Mouse (Mus musculus) c-Kit-negative CD71-positive TER-119-positive erythroid progenitor cells, embryonic 14.5 days (primary cell): ENCODE data around the gene Sod1.

Source experiments
- DNase-seq: peaks from one replicate; pipeline ENCODE4 v3.0.0-alpha.2; 2013; ENCODE audit warnings: low read depth, low spot score

Gene Sod1

GRCm38 (mm10) chr16:90220026-90220891, at the start of gene Sod1:
Gene Sod1, plus strand, starts transcription at chr16:90220754.
- peak; percentile 93 for DNase-seq

GRCm38 (mm10) chr16:90171416-90171815, 49.1 kb upstream of the Sod1 start:
- DNase-seq: no peak

GRCm38 (mm10) chr16:90176472-90176871, 44.1 kb upstream of the Sod1 start:
- DNase-seq: no peak

DNA sequence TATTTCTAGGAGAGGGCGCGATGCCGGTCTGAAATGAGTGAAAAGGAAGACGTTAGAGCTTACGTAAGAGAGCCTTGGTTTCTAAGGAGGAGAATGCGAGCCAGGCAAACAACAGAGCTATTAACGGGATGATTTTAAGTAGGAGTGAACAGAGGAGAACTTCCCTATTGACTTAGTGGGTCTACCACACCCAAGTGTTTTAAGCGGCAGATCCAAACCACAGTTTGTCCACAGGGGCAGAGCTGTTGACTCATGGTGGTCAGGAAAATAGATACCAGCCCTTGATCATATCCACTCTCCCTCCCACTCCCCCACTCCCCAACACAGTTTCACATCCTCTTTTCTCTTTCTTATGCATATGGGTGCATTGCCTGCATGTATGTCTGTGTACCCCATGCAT, 43.1 kb upstream of the Sod1 start:
- DNase-seq: no peak

- DNase-seq: no peak
These were observed 42.1 kb upstream of the Sod1 start for GRCm38 (mm10) chr16:90178404-90178803.

DNA sequence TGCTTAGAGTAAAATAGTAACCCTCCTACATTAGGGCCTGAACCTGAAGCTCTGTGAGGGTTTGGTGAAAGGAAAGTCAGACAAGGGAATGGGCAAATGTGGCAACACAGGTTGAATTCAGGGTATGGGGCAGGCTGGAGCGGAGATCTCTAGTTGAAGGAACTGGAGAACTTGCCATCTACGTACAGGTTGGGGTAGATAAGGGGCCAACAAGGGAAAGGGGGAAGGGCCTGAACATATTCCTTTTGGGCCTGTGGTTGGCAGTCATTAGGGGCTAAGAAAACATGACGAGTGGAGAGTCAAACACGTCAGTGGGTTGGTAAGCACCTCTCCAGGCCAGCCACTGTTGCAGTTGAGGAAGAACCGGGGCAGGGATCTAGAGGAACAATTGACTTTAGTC, 40.7 kb upstream of the Sod1 start:
- DNase-seq: no peak

DNA sequence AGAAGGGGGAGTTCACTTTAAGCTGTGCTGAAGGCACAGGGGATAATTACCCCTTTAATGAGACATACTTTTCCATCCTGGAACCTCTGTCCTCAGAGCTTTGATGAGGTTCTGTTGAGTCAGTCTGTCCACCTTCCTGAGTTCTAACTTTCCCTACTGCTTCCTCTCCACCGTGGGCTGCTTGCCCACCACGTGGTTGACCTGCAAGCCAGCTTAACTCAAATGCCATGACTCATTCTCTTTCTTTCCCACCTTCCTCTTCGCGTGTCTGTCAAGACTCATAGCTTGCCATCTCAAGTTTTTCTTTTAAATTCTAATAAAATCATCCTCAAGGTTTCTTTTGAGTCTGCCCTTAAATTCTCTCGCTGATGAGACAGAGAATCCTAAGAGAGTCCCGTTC, 39.6 kb upstream of the Sod1 start:
- DNase-seq: no peak

DNA sequence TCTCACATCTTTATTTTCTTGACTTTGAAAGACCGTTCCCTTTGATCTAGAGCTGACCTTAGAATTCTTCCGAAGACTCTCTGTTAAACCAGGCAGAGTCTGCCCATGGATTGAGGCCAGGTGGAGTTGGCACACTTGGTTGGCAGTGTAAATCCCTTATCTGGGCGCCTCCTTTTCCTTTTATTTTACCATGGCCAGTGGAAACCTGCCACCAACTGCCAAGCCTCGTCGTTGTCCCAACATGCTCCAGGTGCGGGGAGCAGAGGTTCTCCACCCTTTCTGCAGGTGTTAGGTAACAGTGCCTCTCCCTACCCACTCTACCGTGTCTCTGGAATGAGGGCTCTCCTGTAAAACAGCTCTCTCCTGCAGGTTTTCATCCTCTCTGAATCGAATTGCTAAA, 38.9 kb upstream of the Sod1 start:
- no peak for DNase-seq

DNA sequence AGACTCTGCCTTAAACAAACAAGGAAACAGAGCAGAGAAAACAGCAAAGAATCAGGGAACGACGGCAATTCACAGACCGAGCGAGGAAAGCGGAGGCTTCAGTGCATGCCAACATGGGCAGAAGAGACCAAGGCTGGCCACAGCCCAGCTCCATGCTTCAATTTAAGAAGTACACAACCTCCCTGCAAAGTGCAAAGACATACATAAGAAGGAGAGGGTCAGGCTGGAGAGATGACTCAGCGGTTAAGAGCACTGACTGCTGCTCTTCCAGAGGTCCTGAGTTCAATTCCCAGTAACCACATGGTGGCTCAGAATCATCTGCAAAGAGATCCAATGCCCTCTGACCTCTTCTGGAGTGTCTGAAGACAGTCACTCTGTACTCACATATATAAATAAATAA, 36.4 kb upstream of the Sod1 start:
- DNase-seq: no peak

DNA sequence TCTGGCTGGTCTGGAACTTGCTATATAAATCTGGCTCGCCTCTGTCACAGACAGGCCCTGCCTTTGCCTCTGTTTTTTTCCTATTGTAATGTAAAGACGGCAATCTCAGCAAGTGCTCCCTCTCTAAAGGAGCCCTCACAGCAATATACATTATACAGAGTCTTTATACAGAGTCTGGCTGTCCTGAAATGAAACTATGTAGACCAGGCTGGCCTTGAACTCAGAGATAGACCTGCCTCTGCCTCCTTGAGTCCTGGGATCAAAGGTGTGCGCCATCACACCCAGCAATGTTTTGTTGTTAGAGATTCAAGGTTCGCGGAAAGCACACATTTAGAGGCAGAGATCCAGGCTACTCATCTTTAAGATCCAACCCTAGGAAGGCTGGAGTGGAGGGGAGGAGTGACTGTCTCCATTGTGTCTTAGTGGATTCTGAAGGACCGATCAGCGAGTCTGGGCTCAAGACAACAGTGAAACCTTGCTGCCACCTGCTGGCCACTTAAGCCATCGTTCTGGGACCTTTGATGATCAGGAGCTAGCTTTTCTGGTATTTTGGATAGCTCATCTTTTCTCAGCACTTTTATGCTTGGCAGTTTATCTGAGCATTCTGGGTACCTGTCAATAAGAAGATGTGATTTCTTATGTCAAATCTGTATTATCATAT, 34.5 kb upstream of the Sod1 start:
- DNase-seq: peak; percentile 44

DNA sequence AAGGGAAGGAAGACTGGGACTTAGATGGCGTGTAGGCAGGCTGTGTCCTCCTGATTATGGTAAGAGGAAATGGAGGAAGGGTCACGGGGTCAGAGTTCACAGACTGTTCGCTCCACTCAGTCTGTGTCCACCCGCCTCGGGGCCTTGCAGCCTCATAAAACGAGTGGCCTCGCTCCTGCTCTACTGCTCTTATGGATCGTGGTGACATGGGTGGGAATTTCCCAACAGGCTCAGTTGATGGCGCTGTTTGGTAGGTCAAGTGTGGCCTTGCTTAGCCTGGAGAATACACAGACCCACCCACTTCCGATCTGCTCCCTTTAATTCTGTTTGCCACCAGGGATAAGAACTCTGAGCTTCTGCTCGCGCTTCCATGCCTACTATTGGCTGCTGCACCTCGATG, 33.1 kb upstream of the Sod1 start:
- peak; percentile 22 for DNase-seq

DNA sequence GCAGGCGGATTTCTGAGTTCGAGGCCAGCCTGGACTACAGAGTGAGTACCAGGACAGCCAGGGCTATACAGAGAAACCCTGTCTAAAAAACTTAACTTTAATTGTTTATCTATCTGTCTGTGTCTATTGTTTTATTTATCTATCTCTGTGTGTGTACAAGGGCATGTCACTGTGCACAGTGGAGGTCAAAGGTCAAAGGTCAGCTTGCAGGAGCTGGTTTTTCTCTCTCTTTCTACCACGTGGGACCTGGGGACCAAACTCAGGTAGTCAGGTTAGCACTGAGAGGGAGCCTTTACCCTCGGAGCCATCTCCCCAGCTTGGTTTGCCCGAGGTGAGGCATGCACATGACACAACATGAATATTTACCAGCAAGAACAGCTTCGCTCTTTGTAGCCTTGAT, 29.3 kb upstream of the Sod1 start:
- no peak for DNase-seq

DNA sequence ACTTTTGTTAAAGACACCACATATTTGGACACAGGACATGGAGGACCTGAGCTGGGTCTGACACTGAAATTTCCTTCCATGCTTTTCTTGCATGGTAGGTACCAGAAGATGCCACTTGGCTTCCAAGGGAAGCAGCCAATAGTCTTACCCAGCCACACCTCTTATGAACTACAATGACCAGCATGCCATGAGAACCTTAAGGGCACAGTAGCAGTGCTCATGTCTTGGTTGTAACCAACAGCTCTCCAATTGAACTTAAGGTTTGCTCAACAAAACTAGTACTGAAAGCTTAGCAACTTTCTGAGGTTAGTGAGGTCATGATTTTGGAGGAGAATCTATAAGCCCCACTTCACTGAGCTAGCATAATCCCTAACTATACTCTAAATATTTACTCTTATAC, 26.8 kb upstream of the Sod1 start:
- DNase-seq: no peak

DNA sequence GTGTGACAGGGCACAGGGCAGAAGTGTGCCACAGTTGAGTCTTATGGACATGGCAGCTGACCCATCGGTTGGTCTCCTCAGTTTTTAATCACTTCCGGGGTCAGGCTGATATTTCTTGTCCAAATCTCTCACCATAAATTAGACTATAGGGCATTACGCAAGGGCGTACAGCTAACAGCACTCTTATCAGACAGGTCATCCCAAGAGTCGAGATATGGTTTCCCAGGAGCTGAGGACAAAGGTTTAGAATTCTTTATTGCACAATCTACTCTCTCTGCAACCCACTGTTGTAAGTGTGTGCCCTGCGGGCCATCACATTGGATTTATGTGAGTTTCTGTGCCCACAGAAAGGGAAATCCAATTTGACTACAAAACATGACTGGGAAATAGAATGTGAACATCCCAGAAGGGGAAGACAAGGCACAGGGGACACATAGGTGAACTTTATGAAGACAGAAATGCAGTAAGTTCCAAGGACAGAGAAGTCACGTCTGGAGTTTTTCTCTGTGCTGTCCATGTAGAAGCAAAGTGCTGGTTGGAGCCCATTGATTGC, 23.8 kb upstream of the Sod1 start:
- no peak for DNase-seq

DNA sequence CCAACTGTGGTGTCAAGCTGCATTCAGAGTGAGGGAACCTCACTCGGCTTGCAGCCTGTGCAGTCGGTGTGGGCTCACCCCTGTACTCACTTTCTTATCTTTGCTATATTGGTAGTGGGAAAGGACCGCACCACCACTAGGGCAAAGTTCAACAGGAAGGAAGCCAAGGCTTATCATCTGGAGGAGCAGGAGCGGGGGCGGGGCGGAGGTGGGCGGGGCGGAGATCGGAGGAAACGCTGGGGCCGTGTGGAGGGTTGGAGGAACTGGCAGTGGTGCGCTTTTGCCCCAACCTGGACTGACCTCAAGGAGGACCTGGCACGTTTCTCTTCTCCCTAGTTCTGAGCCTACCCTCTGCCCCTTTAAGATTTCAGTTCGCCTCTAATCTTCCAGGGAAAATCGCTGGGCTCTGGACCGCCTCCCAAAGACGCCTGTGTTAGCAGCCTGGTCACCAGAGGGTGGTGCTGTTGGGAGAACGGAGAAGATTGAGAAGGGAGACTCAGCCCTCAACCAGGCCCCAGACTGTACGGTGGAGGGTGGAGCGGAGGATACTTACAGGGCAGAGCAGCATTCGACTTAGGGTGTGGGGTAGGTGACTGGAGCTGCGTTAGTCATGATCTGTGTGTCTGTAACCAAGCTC, 23.1 kb upstream of the Sod1 start:
- peak; percentile 85 for DNase-seq

DNA sequence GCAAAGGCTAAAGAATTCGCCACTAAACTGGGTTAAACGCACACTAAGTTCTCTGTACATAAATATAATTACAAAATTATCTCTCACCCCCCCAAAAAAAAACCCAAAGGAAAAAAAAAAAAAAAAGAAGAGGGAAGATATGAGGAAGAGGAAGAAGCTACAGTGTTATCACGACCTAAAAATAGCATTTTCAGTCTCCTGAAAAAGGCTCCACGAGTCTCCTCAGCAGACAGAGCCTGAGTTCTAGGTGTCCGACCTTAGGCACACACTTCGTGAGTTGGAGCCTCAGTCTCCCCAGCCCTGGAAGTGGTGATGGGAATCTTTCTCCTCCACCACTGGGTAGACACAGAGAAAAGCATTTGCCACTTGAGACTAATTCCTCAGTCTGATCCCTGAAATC, 21.9 kb upstream of the Sod1 start:
- no peak for DNase-seq

- DNase-seq: no peak
These were observed 21.4 kb upstream of the Sod1 start for GRCm38 (mm10) chr16:90199174-90199573.

- DNase-seq: no peak
These were observed 18.4 kb upstream of the Sod1 start for GRCm38 (mm10) chr16:90202140-90202539.

GRCm38 (mm10) chr16:90203226-90203962, 17.2 kb upstream of the Sod1 start:
- no peak for DNase-seq

- no peak for DNase-seq
These were observed 15.7 kb upstream of the Sod1 start for GRCm38 (mm10) chr16:90204868-90205267.

GRCm38 (mm10) chr16:90208996-90209395, 11.6 kb upstream of the Sod1 start:
- DNase-seq: no peak

GRCm38 (mm10) chr16:90210717-90211116, 9.8 kb upstream of the Sod1 start:
- DNase-seq: no peak
